Mouse (Mus musculus): Measurements from ENCODE around the gene Prrx2. TPM values are rescaled to one million over a fixed set of nuclear protein-coding genes. Genes with fewer than 3 reads are reported as not detected.

Gene Prrx2
- total RNA-seq (2014; rRNA removed) (6.7 and 7.2 TPM in 2 replicates), polyA plus RNA-seq (2015; fragmentation: Nextera tagmentation; extraction: Ambion mirVana) (5.0 and 5.6 TPM in 2 replicates)

DNA sequence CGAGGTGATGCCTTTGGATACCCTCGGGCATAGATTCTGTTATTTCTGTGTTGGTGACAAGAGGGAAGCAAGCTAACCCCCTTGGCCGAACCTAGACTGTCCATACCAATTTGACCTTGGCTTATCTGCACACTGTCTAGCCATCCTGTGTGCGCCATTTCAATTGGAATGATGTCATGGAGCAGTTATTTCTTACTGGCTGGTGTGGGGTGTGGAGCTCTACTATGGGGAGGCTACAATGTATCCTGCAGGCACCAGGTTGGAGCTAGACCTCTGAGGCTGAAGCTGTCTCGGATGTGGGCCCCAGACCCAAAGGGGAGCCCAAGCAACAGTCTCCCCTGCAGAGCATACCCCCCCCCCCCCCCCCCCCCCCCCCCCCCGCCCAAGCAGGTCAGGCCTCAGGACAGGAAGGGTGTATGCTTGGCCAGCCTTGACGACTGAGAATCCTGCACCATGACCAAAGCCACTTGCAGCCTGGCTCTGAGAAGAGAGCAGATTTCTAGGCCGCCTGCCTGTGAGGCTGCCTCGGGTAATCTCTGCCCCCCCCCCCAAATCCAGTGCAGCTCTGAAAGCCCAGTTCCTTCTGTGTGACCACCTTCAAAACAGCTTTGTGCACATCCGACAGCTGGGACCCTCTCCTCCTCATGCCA, at the start of gene Prrx2:
Prrx2 (plus strand) TSS at position 600 of the 650 bp plus-strand sequence.
- H3K27ac ChIP-seq = no peak within 1 kb of the TSS
- no peaks in the 10 kb centered on the region for H3K27me3 ChIP-seq (ENCODE audit: insufficient read depth, low read length)
- no peaks in the 10 kb centered on the region for H3K36me3 ChIP-seq (ENCODE audit: insufficient read depth, low read length)
- DNase-seq (ENCODE audit: low spot score) = no peak
- H3K4me3 ChIP-seq (ENCODE audit: low read length) = no peak within 1 kb of the TSS
- WGBS = 68% methylated on average over 9 of the region's 10 CpGs
- H3K9ac ChIP-seq (replicated peaks; ENCODE audit: low read length) = no peak within 1 kb of the TSS
- no peak within 1 kb of the TSS for H3K4me2 ChIP-seq (ENCODE audit: low read depth, low read length)
- no peaks in the 10 kb centered on the region for H3K4me1 ChIP-seq (ENCODE audit: insufficient read depth, low read length)
- no peak for ATAC-seq
- H3K9me3 ChIP-seq (ENCODE audit: low read length) = no peaks in the 10 kb centered on the region
- TF ChIP-seq CTCF (IDR thresholded peaks at IDR 0.05; ENCODE audit: low read depth) = no peak

DNA sequence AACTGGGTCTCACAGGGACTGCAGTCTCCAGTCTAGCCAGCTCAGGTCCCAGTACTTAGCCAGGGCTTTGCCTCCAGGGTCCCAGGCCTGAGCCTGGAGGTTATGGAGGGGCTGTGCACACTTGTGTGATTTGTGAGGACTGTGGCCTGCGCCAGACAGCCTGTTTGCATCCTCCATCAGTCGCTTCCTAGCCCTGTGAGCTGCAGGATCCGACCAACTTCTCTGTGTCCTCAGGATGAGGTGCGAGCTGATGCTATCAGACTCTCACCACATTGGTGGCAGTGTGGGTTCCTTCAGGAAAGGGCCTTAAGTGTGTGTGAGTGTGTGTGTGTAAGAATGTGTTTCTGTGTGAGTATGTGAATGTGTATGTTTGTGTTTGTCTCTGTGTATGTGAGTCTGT, 47.3 kb upstream of the Prrx2 start:
- Histone ChIP-seq H3K4me3 (ENCODE audit: low read length) (no peak overlapping the region), H3K9ac (replicated peaks; ENCODE audit: low read length) (no peak overlapping the region), H3K27me3 (ENCODE audit: insufficient read depth, low read length) (no peaks in the 10 kb centered on the region), H3K4me2 (ENCODE audit: low read depth, low read length) (no peak overlapping the region), H3K9me3 (ENCODE audit: low read length) (no peaks in the 10 kb centered on the region), H3K4me1 (ENCODE audit: insufficient read depth, low read length) (peaks cover 8% of the 10 kb centered on the region; the same call in 1 of the 2 replicates), H3K27ac (no peak overlapping the region), H3K36me3 (ENCODE audit: insufficient read depth, low read length) (no peaks in the 10 kb centered on the region)
- no peak for TF ChIP-seq CTCF (IDR thresholded peaks at IDR 0.05; ENCODE audit: low read depth)
- ATAC-seq (no peak), DNase-seq (ENCODE audit: low spot score) (no peak)
- WGBS = 65% methylated on average over 4 of the region's 4 CpGs

DNA sequence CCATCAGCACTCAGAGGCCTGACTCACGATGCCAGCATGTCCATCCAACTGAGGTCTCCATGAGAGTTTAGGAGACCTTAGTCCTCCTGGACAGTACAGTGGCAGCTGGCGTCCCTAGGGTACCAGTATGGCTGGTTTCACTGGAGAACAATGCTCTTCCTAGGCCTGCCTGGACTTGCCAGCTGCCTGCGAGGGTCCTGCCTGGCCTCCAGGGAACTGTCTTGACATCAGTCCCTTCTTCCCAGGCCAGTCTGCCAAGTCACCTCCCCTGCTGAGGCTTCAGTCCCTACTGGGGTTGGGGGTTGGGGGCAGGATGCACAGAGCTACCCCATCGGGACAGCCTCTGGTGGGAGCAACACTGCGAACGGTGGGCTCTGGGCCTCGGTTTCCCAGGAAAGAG, 42.7 kb upstream of the Prrx2 start:
- no peak for TF ChIP-seq CTCF (IDR thresholded peaks at IDR 0.05; ENCODE audit: low read depth)
- Histone ChIP-seq H3K36me3 (ENCODE audit: insufficient read depth, low read length) (no peaks in the 10 kb centered on the region), H3K27ac (no peak overlapping the region), H3K4me1 (ENCODE audit: insufficient read depth, low read length) (peaks cover 14% of the 10 kb centered on the region), H3K9ac (replicated peaks; ENCODE audit: low read length) (no peak overlapping the region), H3K27me3 (ENCODE audit: insufficient read depth, low read length) (no peaks in the 10 kb centered on the region), H3K4me2 (ENCODE audit: low read depth, low read length) (no peak overlapping the region), H3K9me3 (ENCODE audit: low read length) (no peaks in the 10 kb centered on the region), H3K4me3 (ENCODE audit: low read length) (no peak overlapping the region)
- ATAC-seq = no peak
- DNase-seq (ENCODE audit: low spot score) = no peak
- WGBS = 71% methylated on average over 7 of the region's 7 CpGs

DNA sequence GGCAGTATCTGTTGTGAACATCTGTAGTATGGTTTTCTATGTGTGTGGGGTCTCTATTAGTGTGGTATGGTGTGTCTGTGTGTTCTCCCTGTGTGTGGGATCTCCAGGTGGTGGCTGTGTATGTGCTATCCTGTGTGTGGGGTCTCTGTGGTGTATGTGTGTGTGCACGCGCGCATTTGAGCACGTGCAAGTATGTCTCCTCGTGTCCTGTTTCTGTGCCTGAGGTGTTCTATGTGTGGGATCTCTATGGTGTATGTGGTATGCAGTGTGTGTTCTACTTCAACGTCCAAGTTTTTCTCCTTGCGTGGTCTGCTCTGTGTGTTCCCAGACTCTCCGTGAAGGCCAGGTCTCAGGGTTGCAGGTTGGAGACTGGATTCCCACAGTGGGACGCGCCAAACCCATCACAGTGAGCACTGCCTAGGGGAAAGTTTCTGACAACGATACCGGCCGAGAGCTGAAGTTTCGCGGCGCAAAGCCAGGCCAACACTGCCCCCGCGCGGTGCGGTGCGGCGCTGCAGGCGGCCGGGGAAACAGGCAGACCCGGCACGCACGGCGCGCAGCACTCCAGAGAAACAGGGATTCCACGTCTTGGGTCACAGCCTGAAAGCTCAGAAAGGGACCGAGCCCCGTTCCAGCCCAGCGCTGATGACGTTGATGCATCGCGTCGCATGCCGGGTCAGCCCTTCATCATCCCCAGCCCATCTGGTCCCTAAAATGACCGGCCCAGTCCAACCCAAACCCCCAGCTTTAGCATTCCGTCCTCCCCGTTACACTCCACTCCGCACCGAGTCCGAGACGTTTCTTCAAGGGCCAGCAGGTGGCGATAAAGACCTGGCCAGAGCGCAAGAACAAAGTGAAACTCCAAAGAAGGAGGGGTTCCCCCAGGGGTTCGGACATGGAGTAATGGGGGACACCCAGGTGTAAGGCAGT, 40.3 kb upstream of the Prrx2 start:
- peaks cover 15% of the 10 kb centered on the region for H3K4me1 ChIP-seq (ENCODE audit: insufficient read depth, low read length)
- 0 out of 2 replicates have a peak overlapping the region, but pooled peaks have one; percentile 39 for H3K9ac ChIP-seq (replicated peaks; ENCODE audit: low read length)
- H3K4me3 ChIP-seq (ENCODE audit: low read length) = peak overlapping the region; percentile 33
- H3K9me3 ChIP-seq (ENCODE audit: low read length) = no peaks in the 10 kb centered on the region
- WGBS = 4% methylated on average over 48 of the region's 48 CpGs
- ATAC-seq (peak; percentile 78), DNase-seq (ENCODE audit: low spot score) (peak; percentile 93)
- H3K36me3 ChIP-seq (ENCODE audit: insufficient read depth, low read length) = no peaks in the 10 kb centered on the region
- peak; percentile 82 for TF ChIP-seq CTCF (IDR thresholded peaks at IDR 0.05; ENCODE audit: low read depth)
- no peaks in the 10 kb centered on the region for H3K27me3 ChIP-seq (ENCODE audit: insufficient read depth, low read length)
- peak overlapping the region; percentile 73 for H3K27ac ChIP-seq
- peak overlapping the region; percentile 59 for H3K4me2 ChIP-seq (ENCODE audit: low read depth, low read length)

DNA sequence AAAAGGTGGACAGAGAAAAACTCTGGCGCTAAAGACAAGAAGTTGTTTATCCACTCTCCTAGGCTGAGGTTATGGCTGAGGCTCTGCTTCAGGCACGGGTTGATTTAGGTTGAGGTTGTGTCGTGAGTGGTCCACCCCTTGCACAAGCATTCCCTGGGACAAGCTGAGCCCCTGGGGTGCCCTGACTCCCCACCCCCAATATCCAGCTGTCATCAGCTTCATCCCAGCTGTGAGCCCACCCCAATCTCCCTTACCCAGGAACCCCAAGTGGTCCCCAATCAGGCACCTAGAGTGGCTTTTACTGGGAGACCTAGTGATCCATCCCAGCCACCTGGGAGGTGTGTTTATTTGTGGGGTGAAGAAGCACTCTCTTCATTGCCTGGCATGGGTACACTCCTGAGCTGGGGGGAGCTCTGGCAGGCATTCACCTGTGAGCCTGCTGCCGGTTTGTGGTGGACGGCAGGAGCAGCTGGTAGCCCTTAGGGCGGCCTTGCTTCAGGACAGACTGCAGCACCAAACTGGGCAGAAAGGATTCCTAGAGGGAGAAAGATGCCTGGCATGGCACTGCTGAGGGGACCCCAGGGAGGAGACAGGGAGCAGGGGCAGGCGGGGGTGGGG, 39.4 kb upstream of the Prrx2 start:
- Histone ChIP-seq H3K9ac (replicated peaks; ENCODE audit: low read length) (no peak overlapping the region), H3K27me3 (ENCODE audit: insufficient read depth, low read length) (no peaks in the 10 kb centered on the region), H3K36me3 (ENCODE audit: insufficient read depth, low read length) (no peaks in the 10 kb centered on the region), H3K27ac (0 out of 2 replicates have a peak overlapping the region, but pooled peaks have one; percentile 69), H3K4me2 (ENCODE audit: low read depth, low read length) (peak overlapping the region; percentile 59), H3K4me3 (ENCODE audit: low read length) (no peak overlapping the region; the same call in 1 of the 2 replicates), H3K9me3 (ENCODE audit: low read length) (no peaks in the 10 kb centered on the region), H3K4me1 (ENCODE audit: insufficient read depth, low read length) (peaks cover 15% of the 10 kb centered on the region)
- TF ChIP-seq CTCF (IDR thresholded peaks at IDR 0.05; ENCODE audit: low read depth) = no peak
- no peak for DNase-seq (ENCODE audit: low spot score)
- WGBS = 50% methylated on average over 7 of the region's 7 CpGs
- no peak for ATAC-seq

DNA sequence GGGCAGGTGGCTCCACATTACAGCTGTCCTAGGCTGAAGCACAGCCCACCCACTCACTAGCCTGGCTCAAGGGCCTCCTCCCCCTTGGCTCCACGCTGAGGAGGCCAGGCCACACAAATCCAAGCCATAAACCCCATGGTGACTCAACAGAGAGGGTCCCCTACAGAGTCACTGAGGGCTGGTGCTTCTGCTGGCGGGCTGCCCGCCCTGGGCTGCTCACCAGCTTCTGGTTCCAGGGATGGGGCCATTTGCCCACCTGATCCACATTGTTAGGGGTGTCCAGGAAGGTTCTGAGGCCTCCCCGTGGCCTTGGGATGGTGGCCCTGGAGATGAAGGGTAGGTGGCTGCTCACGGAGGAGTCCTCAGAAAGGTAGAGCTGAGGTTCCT, 38.9 kb upstream of the Prrx2 start:
- no peak for ATAC-seq
- Histone ChIP-seq H3K27ac (0 out of 2 replicates have a peak overlapping the region, but pooled peaks have one; percentile 69), H3K4me3 (ENCODE audit: low read length) (no peak overlapping the region), H3K27me3 (ENCODE audit: insufficient read depth, low read length) (no peaks in the 10 kb centered on the region), H3K9ac (replicated peaks; ENCODE audit: low read length) (no peak overlapping the region), H3K9me3 (ENCODE audit: low read length) (no peaks in the 10 kb centered on the region), H3K36me3 (ENCODE audit: insufficient read depth, low read length) (no peaks in the 10 kb centered on the region), H3K4me1 (ENCODE audit: insufficient read depth, low read length) (peaks cover 15% of the 10 kb centered on the region), H3K4me2 (ENCODE audit: low read depth, low read length) (peak overlapping the region; percentile 45)
- peak; percentile 28 for DNase-seq (ENCODE audit: low spot score)
- TF ChIP-seq CTCF (IDR thresholded peaks at IDR 0.05; ENCODE audit: low read depth) = no peak
- WGBS = 46% methylated on average over 4 of the region's 5 CpGs

Data from hindbrain, postnatal 0 days (tissue).